Mouse (Mus musculus) bone marrow, adult 2 months (tissue): ENCODE measurements around the gene Tbxas1.

ENCODE experiments used
- CTCF ChIP-seq: fragments of 200-500 bp; IDR thresholded peaks from 2 replicates; pipeline ENCODE4 v1.5.1; 2011; ENCODE audit warnings: low read length, control low read depth; ENCODE audit not compliant: control insufficient read depth, insufficient read depth
- POLR2A ChIP-seq: fragments of 200-500 bp; IDR thresholded peaks from 2 replicates; pipeline ENCODE4 v1.6.1; 2011; ENCODE audit warnings: low read depth, mild to moderate bottlenecking, control low read depth, low read length, borderline replicate concordance; ENCODE audit not compliant: control insufficient read depth

- no peak for TF ChIP-seq POLR2A
- no peak for TF ChIP-seq CTCF
Observed at GRCm38 (mm10) chr6:38918728-38919127, 43.5 kb downstream of the Tbxas1 start.
